Mouse (Mus musculus) embryonic facial prominence, embryonic 13.5 days (tissue): Measurements from ENCODE around the gene Lhx5. TPM values are rescaled to one million over a fixed set of nuclear protein-coding genes. Genes with fewer than 3 reads are reported as not detected.
A peak's percentile ranks its signal among the peaks of the same experiment; 100 is the strongest.

Experiments used
- ATAC-seq: fragments of 200-750 bp; cut with Nextera tagmentation; 2 replicates; pipeline ENCODE4 v1.8.0; 2017; ENCODE audit warnings: low read depth; ENCODE audit not compliant: insufficient number of reproducible peaks, insufficient read depth, low FRiP score, low TSS enrichment
- H3K27ac ChIP-seq: fragments of 300-500 bp; sonication (generic); 2 replicates; pipeline ENCODE4 v1.5.1; 2015; ENCODE audit warnings: moderate library complexity, mild to moderate bottlenecking, inconsistent platforms
- H3K27me3 ChIP-seq: fragments of 300-500 bp; sonication (generic); 2 replicates; pipeline ENCODE4 v1.6.1; 2015; ENCODE audit warnings: mild to moderate bottlenecking, inconsistent platforms
- H3K36me3 ChIP-seq: fragments of 300-500 bp; sonication (generic); 2 replicates; pipeline ENCODE4 v1.6.1; 2015; ENCODE audit warnings: mild to moderate bottlenecking, inconsistent platforms
- H3K4me1 ChIP-seq: fragments of 300-500 bp; sonication (generic); 2 replicates; pipeline ENCODE4 v1.6.1; 2015; ENCODE audit warnings: inconsistent platforms
- H3K4me2 ChIP-seq: fragments of 300-500 bp; sonication (generic); 2 replicates; pipeline ENCODE4 v1.6.1; 2015; ENCODE audit warnings: moderate library complexity, mild to moderate bottlenecking, inconsistent platforms
- H3K4me3 ChIP-seq: fragments of 300-500 bp; sonication (generic); 2 replicates; pipeline ENCODE4 v1.5.1; 2015; ENCODE audit warnings: mild to moderate bottlenecking, inconsistent platforms
- H3K9ac ChIP-seq: fragments of 300-500 bp; sonication (generic); 2 replicates; pipeline ENCODE4 v1.6.1; 2015; ENCODE audit warnings: mild to moderate bottlenecking, inconsistent platforms
- H3K9me3 ChIP-seq: fragments of 300-500 bp; sonication (generic); 2 replicates; pipeline ENCODE4 v1.6.1; 2016; ENCODE audit warnings: inconsistent platforms
- WGBS: fragments of 180-500 bp; shearing (Covaris S2); methylation state at CpG from one replicate; pipeline ENCODE4 v1.1.7; 2015; ENCODE audit warnings: mixed read lengths; 5-methylcytosine and 5-hydroxymethylcytosine counted together
- polyA plus RNA-seq: library from polyadenylated mRNA; unstranded; fragments of >200 nt; fragmentation: Nextera tagmentation; extraction: Ambion mirVana; gene quantifications from 2 replicates; pipeline ENCODE4 v1.2.1, GENCODE M21; 2015

Gene Lhx5
- polyA plus RNA-seq, 1 experiment from 2014 or later: 0.44 TPM

DNA sequence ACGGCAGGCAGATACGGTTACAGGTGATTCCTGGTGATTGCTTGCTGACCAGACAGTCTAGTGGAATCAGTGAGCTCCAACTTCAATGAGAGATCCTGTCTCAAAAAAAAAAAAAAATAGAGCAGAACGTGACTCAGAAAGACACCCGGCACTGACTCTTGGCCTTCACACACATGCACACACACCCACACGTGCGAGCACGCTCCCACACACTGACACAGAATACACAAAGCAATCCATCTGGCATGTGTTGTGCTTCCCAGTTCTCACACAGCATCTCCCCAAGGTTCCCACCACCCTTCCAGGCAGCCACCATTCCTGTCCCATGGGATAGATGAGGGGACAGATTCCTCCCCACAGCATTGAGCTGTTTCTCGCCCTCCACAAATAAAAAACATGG, 11.4 kb upstream of the Lhx5 start:
- whole genome bisulfite sequencing: 87% methylated on average over 8 of the region's 8 CpGs
- H3K4me2 ChIP-seq: no peak overlapping the region
- peaks cover 82% of the 10 kb centered on the region for H3K27me3 ChIP-seq
- H3K4me1 ChIP-seq: no peaks in the 10 kb centered on the region
- no peak overlapping the region for H3K9ac ChIP-seq
- no peak overlapping the region for H3K4me3 ChIP-seq
- ATAC-seq: no peak
- no peaks in the 10 kb centered on the region for H3K9me3 ChIP-seq
- no peaks in the 10 kb centered on the region for H3K36me3 ChIP-seq
- no peak overlapping the region for H3K27ac ChIP-seq

DNA sequence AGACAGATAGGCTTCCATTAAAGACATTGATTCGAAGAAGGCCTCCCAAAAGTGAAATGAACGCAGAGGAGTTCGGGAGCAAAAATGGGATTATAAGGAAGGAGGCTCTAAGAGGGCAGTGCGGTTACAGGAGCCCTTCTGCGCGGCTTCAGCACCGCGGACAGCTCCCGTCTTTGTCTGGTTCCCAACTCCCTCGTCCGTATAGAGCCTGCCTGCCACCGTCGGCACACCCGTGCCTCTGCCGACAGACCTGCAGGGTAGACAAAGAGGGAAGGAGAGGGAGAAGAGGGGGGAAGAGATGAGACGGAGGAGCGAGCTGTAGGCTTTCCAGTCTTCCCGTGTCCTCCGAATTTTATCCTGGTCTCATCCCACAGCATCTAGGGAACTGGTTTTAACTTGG, 7.5 kb upstream of the Lhx5 start:
- ATAC-seq: no peak
- Histone ChIP-seq H3K27ac (no peak overlapping the region), H3K9ac (no peak overlapping the region), H3K4me3 (no peak overlapping the region), H3K36me3 (no peaks in the 10 kb centered on the region), H3K9me3 (no peaks in the 10 kb centered on the region), H3K27me3 (peaks cover 96% of the 10 kb centered on the region), H3K4me2 (no peak overlapping the region), H3K4me1 (0 out of 2 replicates have a peak, but pooled peaks cover 4% of the 10 kb centered on the region)
- 2% methylated on average over 19 of the region's 19 CpGs for WGBS

GRCm38 (mm10) chr5:120424657-120425056, 6.8 kb upstream of the Lhx5 start:
- Histone ChIP-seq H3K4me1 (0 out of 2 replicates have a peak, but pooled peaks cover 4% of the 10 kb centered on the region), H3K9ac (no peak overlapping the region), H3K4me3 (no peak overlapping the region), H3K4me2 (no peak overlapping the region), H3K27ac (no peak overlapping the region), H3K27me3 (peaks cover 96% of the 10 kb centered on the region), H3K36me3 (no peaks in the 10 kb centered on the region), H3K9me3 (no peaks in the 10 kb centered on the region)
- ATAC-seq: no peak
- 2% methylated on average over 11 of the region's 11 CpGs for WGBS

DNA sequence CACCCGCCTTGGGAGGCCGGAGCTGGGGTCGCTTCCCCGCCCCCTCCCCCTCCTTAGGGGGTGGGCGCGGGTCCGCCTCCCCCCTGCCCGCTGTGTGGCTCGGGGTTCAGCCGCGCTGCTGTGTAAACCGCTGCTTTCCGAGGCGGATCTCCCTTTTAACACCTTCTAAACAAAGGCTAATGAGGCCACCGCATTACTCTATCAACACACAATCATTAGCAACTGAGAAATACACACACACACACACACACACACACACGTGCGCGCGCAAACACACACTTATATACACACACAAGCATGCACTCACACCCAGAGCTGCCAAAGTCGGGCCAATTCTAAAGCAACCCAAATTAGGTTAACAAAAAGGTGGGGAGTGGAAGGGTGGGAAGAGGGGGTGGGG, 5.8 kb upstream of the Lhx5 start:
- Histone ChIP-seq H3K27ac (no peak overlapping the region), H3K27me3 (peaks cover 97% of the 10 kb centered on the region), H3K4me3 (no peak overlapping the region), H3K9me3 (no peaks in the 10 kb centered on the region), H3K9ac (no peak overlapping the region), H3K4me1 (0 out of 2 replicates have a peak, but pooled peaks cover 4% of the 10 kb centered on the region), H3K4me2 (no peak overlapping the region), H3K36me3 (no peaks in the 10 kb centered on the region)
- WGBS: under 1% methylated on average over 13 of the region's 20 CpGs
- ATAC-seq: no peak

GRCm38 (mm10) chr5:120426572-120426971, 4.9 kb upstream of the Lhx5 start:
- Histone ChIP-seq H3K4me2 (no peak overlapping the region), H3K9me3 (no peaks in the 10 kb centered on the region), H3K9ac (no peak overlapping the region), H3K4me3 (no peak overlapping the region), H3K27me3 (peaks cover 98% of the 10 kb centered on the region), H3K36me3 (no peaks in the 10 kb centered on the region), H3K27ac (no peak overlapping the region), H3K4me1 (peaks cover 7% of the 10 kb centered on the region; the same call in 1 of the 2 replicates)
- under 1% methylated on average over 10 of the region's 10 CpGs for WGBS
- no peak for ATAC-seq

- no peak overlapping the region for H3K27ac ChIP-seq
- H3K27me3 ChIP-seq: peaks cover 98% of the 10 kb centered on the region
- no peaks in the 10 kb centered on the region for H3K36me3 ChIP-seq
- peaks cover 14% of the 10 kb centered on the region for H3K4me1 ChIP-seq
- no peaks in the 10 kb centered on the region for H3K9me3 ChIP-seq
- no peak overlapping the region for H3K4me2 ChIP-seq
- H3K9ac ChIP-seq: no peak overlapping the region
- under 1% methylated on average over 33 of the region's 33 CpGs for WGBS
- ATAC-seq: no peak
- H3K4me3 ChIP-seq: peak overlapping the region; percentile 8; the same call in 1 of the 2 replicates
Observed at GRCm38 (mm10) chr5:120427451-120427938, 4.0 kb upstream of the Lhx5 start.

DNA sequence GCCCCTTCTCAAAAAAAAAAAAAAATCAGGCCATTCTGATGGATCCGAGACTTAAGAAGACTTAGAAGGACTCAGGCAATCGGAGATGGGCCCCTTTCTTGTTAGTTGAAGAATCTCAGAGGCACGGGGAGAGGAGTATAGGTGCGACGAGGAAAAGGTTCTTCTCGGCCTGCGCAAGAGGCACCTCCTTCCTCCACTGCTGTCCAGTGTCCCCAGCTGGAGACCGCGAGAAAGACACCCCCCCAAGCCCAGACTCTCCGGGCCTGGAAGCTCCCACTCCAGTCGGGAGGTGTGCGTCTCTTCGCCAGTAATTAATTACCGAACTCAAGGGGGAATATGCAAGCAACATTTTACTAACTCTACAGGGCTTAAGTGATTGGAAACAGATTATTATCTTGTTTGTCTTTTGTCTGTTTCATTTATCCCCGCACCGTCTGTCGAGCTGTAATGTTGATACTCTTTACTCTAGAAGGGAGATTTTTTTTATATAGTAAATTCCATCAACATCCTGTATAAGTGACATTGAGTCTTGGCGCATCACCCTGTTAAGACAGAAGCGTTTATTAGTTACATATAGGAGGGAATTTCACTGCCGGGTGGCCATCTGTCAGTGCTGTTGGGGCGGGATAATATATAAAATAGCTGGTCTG, 3.2 kb upstream of the Lhx5 start:
- Histone ChIP-seq H3K4me3 (no peak overlapping the region), H3K4me1 (peaks cover 14% of the 10 kb centered on the region), H3K27ac (no peak overlapping the region), H3K27me3 (peaks cover 98% of the 10 kb centered on the region), H3K9me3 (no peaks in the 10 kb centered on the region), H3K36me3 (no peaks in the 10 kb centered on the region), H3K4me2 (no peak overlapping the region), H3K9ac (no peak overlapping the region)
- WGBS: 2% methylated on average over 21 of the region's 21 CpGs
- ATAC-seq: no peak

GRCm38 (mm10) chr5:120428990-120429389, 2.5 kb upstream of the Lhx5 start:
- H3K4me2 ChIP-seq: no peak overlapping the region
- H3K27ac ChIP-seq: no peak overlapping the region
- H3K9me3 ChIP-seq: no peaks in the 10 kb centered on the region
- H3K4me3 ChIP-seq: no peak overlapping the region
- H3K4me1 ChIP-seq: peaks cover 14% of the 10 kb centered on the region
- 4% methylated on average over 5 of the region's 6 CpGs for WGBS
- H3K27me3 ChIP-seq: peaks cover 98% of the 10 kb centered on the region
- H3K36me3 ChIP-seq: no peaks in the 10 kb centered on the region
- H3K9ac ChIP-seq: no peak overlapping the region
- ATAC-seq: no peak

- H3K36me3 ChIP-seq: no peaks in the 10 kb centered on the region
- H3K9ac ChIP-seq: no peak overlapping the region
- H3K9me3 ChIP-seq: no peaks in the 10 kb centered on the region
- no peak for ATAC-seq
- peaks cover 98% of the 10 kb centered on the region for H3K27me3 ChIP-seq
- H3K4me1 ChIP-seq: peaks cover 14% of the 10 kb centered on the region
- H3K4me3 ChIP-seq: no peak overlapping the region
- H3K27ac ChIP-seq: no peak overlapping the region
- 5% methylated on average over 6 of the region's 6 CpGs for WGBS
- no peak overlapping the region for H3K4me2 ChIP-seq
Observed at GRCm38 (mm10) chr5:120429692-120430091, 1.8 kb upstream of the Lhx5 start.

GRCm38 (mm10) chr5:120431001-120431583, 407 bp upstream of the Lhx5 start:
- 1% methylated on average over 30 of the region's 30 CpGs for WGBS
- peaks cover 20% of the 10 kb centered on the region for H3K4me1 ChIP-seq
- no peak overlapping the region for H3K4me3 ChIP-seq
- H3K4me2 ChIP-seq: no peak overlapping the region
- H3K27ac ChIP-seq: no peak overlapping the region
- peaks cover 99% of the 10 kb centered on the region for H3K27me3 ChIP-seq
- H3K36me3 ChIP-seq: no peaks in the 10 kb centered on the region
- H3K9me3 ChIP-seq: no peaks in the 10 kb centered on the region
- ATAC-seq: no peak
- no peak overlapping the region for H3K9ac ChIP-seq

GRCm38 (mm10) chr5:120432486-120433015, 1.1 kb downstream of the Lhx5 start:
- no peaks in the 10 kb centered on the region for H3K36me3 ChIP-seq
- peaks cover 25% of the 10 kb centered on the region for H3K4me1 ChIP-seq
- H3K9me3 ChIP-seq: no peaks in the 10 kb centered on the region
- H3K4me3 ChIP-seq: no peak overlapping the region
- ATAC-seq: no peak
- 2% methylated on average over 9 of the region's 9 CpGs for WGBS
- H3K9ac ChIP-seq: no peak overlapping the region
- H3K4me2 ChIP-seq: no peak overlapping the region
- H3K27me3 ChIP-seq: peaks cover 99% of the 10 kb centered on the region
- no peak overlapping the region for H3K27ac ChIP-seq
